In genomic region chr4:59572521-59573118, GRCm38 (mm10) we compare ENCODE assay signal across 20 mouse cellular contexts. TPM values are rescaled to one million over a fixed set of nuclear protein-coding genes. Genes with fewer than 3 reads are reported as not detected.
DNase-seq lines count a peak whose midpoint lies in the region; ATAC-seq and TF ChIP-seq lines count a peak whose summit lies in the region.
"Had no signal": no experiment of that assay in that cellular context is flagged by ENCODE, and none has a peak within 500 bp of the region (broad histone marks: within the 10 kb centered on the region; RNA-seq: fewer than 3 reads in every experiment).

No protein-coding gene starts in this region.

- H3K36me3 ChIP-seq in lung, postnatal 0 days (ENCODE audit: insufficient read depth, low read length), result no peaks in the 10 kb centered on the region
- H3K36me3 ChIP-seq in liver, embryonic 13.5 days, result no peaks in the 10 kb centered on the region
- H3K36me3 ChIP-seq in stomach, postnatal 0 days (ENCODE audit: control insufficient read depth, insufficient read depth, low read length), result no peaks in the 10 kb centered on the region
- H3K36me3 ChIP-seq in forebrain, embryonic 10.5 days (replicated peaks), result no peaks in the 10 kb centered on the region
- no peaks in the 10 kb centered on the region for H3K36me3 ChIP-seq in hindbrain, embryonic 11.5 days (ENCODE audit: control insufficient read depth, insufficient read depth, low read length)
- H3K36me3 ChIP-seq: embryonic facial prominence, embryonic 13.5 days; forebrain, embryonic 12.5 days; heart, embryonic 13.5 days; lung, embryonic 15.5 days; midbrain, embryonic 15.5 days had no signal

- no peak for DNase-seq in lung, postnatal 0 days (ENCODE audit: low spot score)
- DNase-seq in lung, adult 2 months, result no peak
- DNase-seq in ZHBTc4 (ENCODE audit: low read depth, low spot score), result peak; percentile 27
- DNase-seq in liver, embryonic 13.5 days, result peak; percentile 39
- no peak for DNase-seq in stomach, postnatal 0 days (ENCODE audit: low spot score)
- DNase-seq in forebrain, embryonic 10.5 days (ENCODE audit: extremely low spot score, low spot score), result no peak
- DNase-seq in hindbrain, embryonic 11.5 days (ENCODE audit: low spot score), result no peak
- DNase-seq: cerebellum, adult 11-12 months; cerebellum, postnatal 36 days; heart, postnatal 36 days; kidney, adult 11 months; thymus, adult 18-20 months had no signal

- no peak for TF ChIP-seq EP300 in lung, postnatal 0 days (IDR thresholded peaks at IDR 0.05)
- no peak for TF ChIP-seq EP300 in stomach, postnatal 0 days (optimal IDR thresholded peaks at IDR 0.05)

- no peaks in the 10 kb centered on the region for H3K4me1 ChIP-seq in lung, postnatal 0 days (ENCODE audit: insufficient read depth, low read depth, low read length)
- no peaks in the 10 kb centered on the region for H3K4me1 ChIP-seq in lung, adult 2 months (ENCODE audit: control insufficient read depth, insufficient read depth, low read length)
- peaks cover 34% of the 10 kb centered on the region for H3K4me1 ChIP-seq in liver, embryonic 13.5 days (replicated peaks)
- H3K4me1 ChIP-seq in stomach, postnatal 0 days (replicated peaks; ENCODE audit: control insufficient read depth, insufficient read depth), result no peaks in the 10 kb centered on the region
- H3K4me1 ChIP-seq in forebrain, embryonic 10.5 days, result no peaks in the 10 kb centered on the region
- no peaks in the 10 kb centered on the region for H3K4me1 ChIP-seq in hindbrain, embryonic 11.5 days (replicated peaks; ENCODE audit: control insufficient read depth, insufficient read depth, low read length)
- H3K4me1 ChIP-seq: embryonic facial prominence, embryonic 13.5 days; forebrain, embryonic 12.5 days; heart, embryonic 13.5 days; lung, embryonic 15.5 days; midbrain, embryonic 15.5 days had no signal

- no peaks in the 10 kb centered on the region for H3K9me3 ChIP-seq in lung, postnatal 0 days (ENCODE audit: low read length)
- H3K9me3 ChIP-seq in liver, embryonic 13.5 days (replicated peaks), result no peaks in the 10 kb centered on the region
- H3K9me3 ChIP-seq in stomach, postnatal 0 days (ENCODE audit: control insufficient read depth, low read length), result no peaks in the 10 kb centered on the region
- no peaks in the 10 kb centered on the region for H3K9me3 ChIP-seq in forebrain, embryonic 10.5 days
- H3K9me3 ChIP-seq in hindbrain, embryonic 11.5 days (ENCODE audit: control insufficient read depth, low read length), result no peaks in the 10 kb centered on the region
- H3K9me3 ChIP-seq: embryonic facial prominence, embryonic 13.5 days; forebrain, embryonic 12.5 days; heart, embryonic 13.5 days; lung, embryonic 15.5 days; midbrain, embryonic 15.5 days had no signal

- TF ChIP-seq POLR2A in lung, adult 2 months (IDR thresholded peaks at IDR 0.05; ENCODE audit: borderline replicate concordance, extremely low read depth, low read depth, low read length), result no peak

- no peak overlapping the region for H3K4me3 ChIP-seq in lung, postnatal 0 days (ENCODE audit: low read depth, low read length)
- no peak overlapping the region for H3K4me3 ChIP-seq in lung, adult 2 months (replicated peaks; ENCODE audit: extremely low read depth, low read depth, low read length)
- no peak overlapping the region for H3K4me3 ChIP-seq in liver, embryonic 13.5 days (replicated peaks)
- no peak overlapping the region for H3K4me3 ChIP-seq in stomach, postnatal 0 days (ENCODE audit: low read depth, low read length)
- no peak overlapping the region for H3K4me3 ChIP-seq in forebrain, embryonic 10.5 days
- H3K4me3 ChIP-seq in hindbrain, embryonic 11.5 days (ENCODE audit: low read depth, low read length), result no peak overlapping the region
- H3K4me3 ChIP-seq: embryonic facial prominence, embryonic 13.5 days; forebrain, embryonic 12.5 days; heart, embryonic 13.5 days; left cerebral cortex, adult 2 months; lung, embryonic 15.5 days; midbrain, embryonic 15.5 days had no signal

- no peaks in the 10 kb centered on the region for H3K27me3 ChIP-seq in lung, postnatal 0 days (replicated peaks; ENCODE audit: insufficient read depth, low read length)
- H3K27me3 ChIP-seq in liver, embryonic 13.5 days, result no peaks in the 10 kb centered on the region
- H3K27me3 ChIP-seq in stomach, postnatal 0 days (ENCODE audit: control insufficient read depth, insufficient read depth, low read length), result no peaks in the 10 kb centered on the region
- no peaks in the 10 kb centered on the region for H3K27me3 ChIP-seq in forebrain, embryonic 10.5 days (ENCODE audit: poor library complexity, severe bottlenecking)
- H3K27me3 ChIP-seq in hindbrain, embryonic 11.5 days (ENCODE audit: control insufficient read depth, insufficient read depth, low read length), result no peaks in the 10 kb centered on the region
- H3K27me3 ChIP-seq: embryonic facial prominence, embryonic 13.5 days; forebrain, embryonic 12.5 days; heart, embryonic 13.5 days; lung, embryonic 15.5 days; midbrain, embryonic 15.5 days had no signal

- H3K4me2 ChIP-seq in lung, postnatal 0 days (replicated peaks; ENCODE audit: low read depth, low read length), result no peak overlapping the region
- peak overlapping the region; percentile 30 for H3K4me2 ChIP-seq in liver, embryonic 13.5 days
- no peak overlapping the region for H3K4me2 ChIP-seq in stomach, postnatal 0 days (replicated peaks; ENCODE audit: low read depth)
- H3K4me2 ChIP-seq in hindbrain, embryonic 11.5 days (replicated peaks; ENCODE audit: low read depth, low read length), result no peak overlapping the region
- H3K4me2 ChIP-seq: embryonic facial prominence, embryonic 13.5 days; forebrain, embryonic 12.5 days; heart, embryonic 13.5 days; lung, embryonic 15.5 days; midbrain, embryonic 15.5 days had no signal

- WGBS in lung, postnatal 0 days, result 66% methylated on average over 11 of the region's 11 CpGs
- WGBS in lung, adult 2 months, result 72% methylated on average over 11 of the region's 11 CpGs
- WGBS in liver, embryonic 13.5 days (ENCODE audit: insufficient replicate concordance), result 38% methylated on average over 11 of the region's 11 CpGs
- WGBS in stomach, postnatal 0 days, result 74% methylated on average over 11 of the region's 11 CpGs
- WGBS in forebrain, embryonic 10.5 days, result 87% methylated on average over 11 of the region's 11 CpGs
- WGBS in hindbrain, embryonic 11.5 days, result 84% methylated on average over 11 of the region's 11 CpGs

- no peak for TF ChIP-seq CTCF in lung, postnatal 0 days (IDR thresholded peaks at IDR 0.05)
- no peak for TF ChIP-seq CTCF in lung, adult 2 months (IDR thresholded peaks at IDR 0.05; ENCODE audit: insufficient read depth, low read length)
- TF ChIP-seq CTCF in stomach, postnatal 0 days (IDR thresholded peaks at IDR 0.05; ENCODE audit: low read depth), result no peak

- no peak overlapping the region for H3K9ac ChIP-seq in lung, postnatal 0 days (replicated peaks; ENCODE audit: low read depth)
- no peak overlapping the region for H3K9ac ChIP-seq in liver, embryonic 13.5 days
- H3K9ac ChIP-seq in stomach, postnatal 0 days (ENCODE audit: low read length), result no peak overlapping the region
- no peak overlapping the region for H3K9ac ChIP-seq in hindbrain, embryonic 11.5 days (ENCODE audit: low read depth, low read length)
- H3K9ac ChIP-seq: embryonic facial prominence, embryonic 13.5 days; forebrain, embryonic 12.5 days; heart, embryonic 13.5 days; lung, embryonic 15.5 days; midbrain, embryonic 15.5 days had no signal

- ATAC-seq in lung, postnatal 0 days, result peak; percentile 11; the same call in 1 of the 2 replicates
- peak; percentile 86 for ATAC-seq in liver, embryonic 13.5 days (ENCODE audit: low read depth)
- peak; percentile 55 for ATAC-seq in stomach, postnatal 0 days (ENCODE audit: low FRiP score, low TSS enrichment)
- no peak for ATAC-seq in hindbrain, embryonic 11.5 days (ENCODE audit: low FRiP score)
- ATAC-seq: hindbrain, embryonic 16.5 days; midbrain, embryonic 15.5 days had no signal

- no peak overlapping the region for H3K27ac ChIP-seq in lung, postnatal 0 days (ENCODE audit: low read length)
- peak overlapping the region; percentile 77 for H3K27ac ChIP-seq in liver, embryonic 13.5 days
- H3K27ac ChIP-seq in stomach, postnatal 0 days (replicated peaks), result no peak overlapping the region
- no peak overlapping the region for H3K27ac ChIP-seq in forebrain, embryonic 10.5 days
- H3K27ac ChIP-seq in hindbrain, embryonic 11.5 days (ENCODE audit: low read depth, low read length), result no peak overlapping the region
- H3K27ac ChIP-seq: embryonic facial prominence, embryonic 13.5 days; forebrain, embryonic 12.5 days; heart, embryonic 13.5 days; kidney, postnatal 0 days; left cerebral cortex, adult 2 months; lung, embryonic 15.5 days; midbrain, embryonic 15.5 days had no signal

RNA-seq across cellular contexts. Expression of gene Hsdl2, which starts 8.7 kb away (rescaled TPM):
- 21.7 and 24.4 TPM in 2 replicates for polyA plus RNA-seq in lung, postnatal 0 days (2015; fragmentation: Nextera tagmentation; extraction: Ambion mirVana)
- 7.5 and 16.1 TPM in 2 replicates for polyA plus RNA-seq in lung, adult 2 months (2012; rRNA removed)
- polyA plus RNA-seq in liver, embryonic 13.5 days (2015; fragmentation: Nextera tagmentation; extraction: Ambion mirVana), result 18.2 and 23.8 TPM in 2 replicates
- polyA plus RNA-seq in stomach, postnatal 0 days (2015; fragmentation: Nextera tagmentation; extraction: Ambion mirVana), result 47.8 and 49.4 TPM in 2 replicates
- 18.6 and 18.8 TPM in 2 replicates for polyA plus RNA-seq in forebrain, embryonic 10.5 days (2016; fragmentation: Nextera tagmentation; extraction: Ambion mirVana)
- 39.4 and 42.0 TPM in 2 replicates for polyA plus RNA-seq in hindbrain, embryonic 11.5 days (2014; fragmentation: Nextera tagmentation; extraction: Ambion mirVana)

RNA-seq across cellular contexts. Expression of gene Ptbp3, which starts 23.5 kb away (rescaled TPM):
- polyA plus RNA-seq in lung, postnatal 0 days (2015; fragmentation: Nextera tagmentation; extraction: Ambion mirVana), result 38.2 and 42.0 TPM in 2 replicates
- 30.3 and 40.5 TPM in 2 replicates for polyA plus RNA-seq in lung, adult 2 months (2012; rRNA removed)
- 44.2 and 60.6 TPM in 2 replicates for polyA plus RNA-seq in liver, embryonic 13.5 days (2015; fragmentation: Nextera tagmentation; extraction: Ambion mirVana)
- polyA plus RNA-seq in stomach, postnatal 0 days (2015; fragmentation: Nextera tagmentation; extraction: Ambion mirVana), result 34.3 and 34.8 TPM in 2 replicates
- polyA plus RNA-seq in forebrain, embryonic 10.5 days (2016; fragmentation: Nextera tagmentation; extraction: Ambion mirVana), result 24.8 and 26.9 TPM in 2 replicates
- polyA plus RNA-seq in hindbrain, embryonic 11.5 days (2014; fragmentation: Nextera tagmentation; extraction: Ambion mirVana), result 39.7 and 40.2 TPM in 2 replicates

RNA-seq across cellular contexts. Expression of gene E130308A19Rik, which starts 53.4 kb away (rescaled TPM):
- 16.4 and 16.9 TPM in 2 replicates for polyA plus RNA-seq in lung, postnatal 0 days (2015; fragmentation: Nextera tagmentation; extraction: Ambion mirVana)
- 6.8 and 8.3 TPM in 2 replicates for polyA plus RNA-seq in lung, adult 2 months (2012; rRNA removed)
- polyA plus RNA-seq in liver, embryonic 13.5 days (2015; fragmentation: Nextera tagmentation; extraction: Ambion mirVana), result 8.1 and 9.5 TPM in 2 replicates
- 8.3 and 10.2 TPM in 2 replicates for polyA plus RNA-seq in stomach, postnatal 0 days (2015; fragmentation: Nextera tagmentation; extraction: Ambion mirVana)
- 38.5 and 39.1 TPM in 2 replicates for polyA plus RNA-seq in forebrain, embryonic 10.5 days (2016; fragmentation: Nextera tagmentation; extraction: Ambion mirVana)
- 56.6 and 58.0 TPM in 2 replicates for polyA plus RNA-seq in hindbrain, embryonic 11.5 days (2014; fragmentation: Nextera tagmentation; extraction: Ambion mirVana)

Comparison
In these comparisons a context has a peak if more than half of its experiments do, and no peak if none do; other contexts are left out.
1. DNase-seq: peak in ZHBTc4 (single experiment) and liver, embryonic 13.5 days (single experiment); none in lung, postnatal 0 days (single experiment), lung, adult 2 months (single experiment), stomach, postnatal 0 days (single experiment), forebrain, embryonic 10.5 days (single experiment) and hindbrain, embryonic 11.5 days (single experiment).